Mouse (Mus musculus): ENCODE measurements at regions not wholly inside any gene's neighbourhood (a gene's known extent, or its start where the extent isn't known, plus 50 kb on each side); places are given as distances from the start of the nearest gene placed in this dataset.

GRCm38 (mm10) chrX:142540264-142540663, 140.9 kb upstream of the Tmem164 start:
- DNase-seq (ENCODE audit: low read depth, low spot score), result peak; percentile 56

GRCm38 (mm10) chrX:142552196-142552595, 129.0 kb upstream of the Tmem164 start:
- no peak for DNase-seq (ENCODE audit: low read depth, low spot score)

GRCm38 (mm10) chrX:142554161-142554560, 127.0 kb upstream of the Tmem164 start:
- DNase-seq (ENCODE audit: low read depth, low spot score), result peak; percentile 12

GRCm38 (mm10) chrX:142557496-142557895, 123.7 kb upstream of the Tmem164 start:
- DNase-seq (ENCODE audit: low read depth, low spot score), result no peak

GRCm38 (mm10) chrX:142560209-142560912, 120.8 kb upstream of the Tmem164 start:
- DNase-seq (ENCODE audit: low read depth, low spot score), result no peak

GRCm38 (mm10) chrX:142561788-142562187, 119.4 kb upstream of the Tmem164 start:
- DNase-seq (ENCODE audit: low read depth, low spot score), result no peak

GRCm38 (mm10) chrX:142564186-142564585, 117.0 kb upstream of the Tmem164 start:
- no peak for DNase-seq (ENCODE audit: low read depth, low spot score)

- DNase-seq (ENCODE audit: low read depth, low spot score), result no peak
Measured at GRCm38 (mm10) chrX:142571772-142572171, 109.4 kb upstream of the Tmem164 start.

- DNase-seq (ENCODE audit: low read depth, low spot score), result no peak
Measured at GRCm38 (mm10) chrX:142574022-142574421, 107.2 kb upstream of the Tmem164 start.

GRCm38 (mm10) chrX:142574945-142575710, 106.1 kb upstream of the Tmem164 start:
- peak; percentile 27 for DNase-seq (ENCODE audit: low read depth, low spot score)

GRCm38 (mm10) chrX:142576127-142576526, 105.1 kb upstream of the Tmem164 start:
- DNase-seq (ENCODE audit: low read depth, low spot score), result no peak

GRCm38 (mm10) chrX:142577449-142578081, 103.6 kb upstream of the Tmem164 start:
- no peak for DNase-seq (ENCODE audit: low read depth, low spot score)

GRCm38 (mm10) chrX:142585281-142585680, 95.9 kb upstream of the Tmem164 start:
- DNase-seq (ENCODE audit: low read depth, low spot score), result no peak

- DNase-seq (ENCODE audit: low read depth, low spot score), result no peak
Measured at GRCm38 (mm10) chrX:142599377-142599776, 81.8 kb upstream of the Tmem164 start.

- DNase-seq (ENCODE audit: low read depth, low spot score), result no peak
Measured at GRCm38 (mm10) chrX:142600782-142601181, 80.4 kb upstream of the Tmem164 start.

GRCm38 (mm10) chrX:142605088-142605487, 76.1 kb upstream of the Tmem164 start:
- DNase-seq (ENCODE audit: low read depth, low spot score), result no peak

- no peak for DNase-seq (ENCODE audit: low read depth, low spot score)
Measured at GRCm38 (mm10) chrX:142606595-142607205, 74.5 kb upstream of the Tmem164 start.

GRCm38 (mm10) chrX:142616189-142616872, 64.9 kb upstream of the Tmem164 start:
- no peak for DNase-seq (ENCODE audit: low read depth, low spot score)

- DNase-seq (ENCODE audit: low read depth, low spot score), result no peak
Measured at GRCm38 (mm10) chrX:142618389-142618788, 62.8 kb upstream of the Tmem164 start.

GRCm38 (mm10) chrX:142623359-142623758, 57.8 kb upstream of the Tmem164 start:
- peak; percentile 3 for DNase-seq (ENCODE audit: low read depth, low spot score)

- DNase-seq (ENCODE audit: low read depth, low spot score), result no peak
Measured at GRCm38 (mm10) chrX:142623882-142624281, 57.3 kb upstream of the Tmem164 start.
